Mouse (Mus musculus) heart, embryonic 10.5 days (tissue): ENCODE measurements around the gene Rybp. TPM values are rescaled to one million over a fixed set of nuclear protein-coding genes. Genes with fewer than 3 reads are reported as not detected.

Experiments used
- DNase-seq: peaks from one replicate; pipeline ENCODE4 v3.0.0-alpha.2; 2017; ENCODE audit warnings: low spot score
- H3K27ac ChIP-seq: fragments of 300-500 bp; sonication (generic); 2 replicates; pipeline ENCODE4 v1.5.1; 2016; ENCODE audit warnings: mild to moderate bottlenecking
- H3K27me3 ChIP-seq: fragments of 300-500 bp; sonication (generic); 2 replicates; pipeline ENCODE4 v1.6.1; 2016; ENCODE audit warnings: mild to moderate bottlenecking; ENCODE audit not compliant: poor library complexity, insufficient read depth, severe bottlenecking
- H3K36me3 ChIP-seq: fragments of 300-500 bp; sonication (generic); 2 replicates; pipeline ENCODE4 v1.6.1; 2016; ENCODE audit warnings: mild to moderate bottlenecking, moderate library complexity
- H3K4me1 ChIP-seq: fragments of 300-500 bp; sonication (generic); 2 replicates; pipeline ENCODE4 v1.6.1; 2016; ENCODE audit warnings: mild to moderate bottlenecking
- H3K4me3 ChIP-seq: fragments of 300-500 bp; sonication (generic); 2 replicates; pipeline ENCODE4 v1.5.1; 2016; ENCODE audit warnings: mild to moderate bottlenecking, moderate library complexity
- H3K9me3 ChIP-seq: fragments of 300-500 bp; sonication (generic); 2 replicates; pipeline ENCODE4 v1.6.1; 2016; ENCODE audit warnings: mild to moderate bottlenecking, moderate library complexity
- WGBS: fragments of 180-500 bp; shearing (Covaris S2); methylation state at CpG from one replicate; pipeline ENCODE4 v1.1.7; 2016; 5-methylcytosine and 5-hydroxymethylcytosine counted together
- polyA plus RNA-seq: library from polyadenylated mRNA; unstranded; fragments of >200 nt; fragmentation: Nextera tagmentation; extraction: Ambion mirVana; gene quantifications from 2 replicates; pipeline ENCODE4 v1.2.1, GENCODE M21; 2016

The Rybp gene
- polyA plus RNA-seq, 1 experiment from 2014 or later, result 14.8 TPM

DNA sequence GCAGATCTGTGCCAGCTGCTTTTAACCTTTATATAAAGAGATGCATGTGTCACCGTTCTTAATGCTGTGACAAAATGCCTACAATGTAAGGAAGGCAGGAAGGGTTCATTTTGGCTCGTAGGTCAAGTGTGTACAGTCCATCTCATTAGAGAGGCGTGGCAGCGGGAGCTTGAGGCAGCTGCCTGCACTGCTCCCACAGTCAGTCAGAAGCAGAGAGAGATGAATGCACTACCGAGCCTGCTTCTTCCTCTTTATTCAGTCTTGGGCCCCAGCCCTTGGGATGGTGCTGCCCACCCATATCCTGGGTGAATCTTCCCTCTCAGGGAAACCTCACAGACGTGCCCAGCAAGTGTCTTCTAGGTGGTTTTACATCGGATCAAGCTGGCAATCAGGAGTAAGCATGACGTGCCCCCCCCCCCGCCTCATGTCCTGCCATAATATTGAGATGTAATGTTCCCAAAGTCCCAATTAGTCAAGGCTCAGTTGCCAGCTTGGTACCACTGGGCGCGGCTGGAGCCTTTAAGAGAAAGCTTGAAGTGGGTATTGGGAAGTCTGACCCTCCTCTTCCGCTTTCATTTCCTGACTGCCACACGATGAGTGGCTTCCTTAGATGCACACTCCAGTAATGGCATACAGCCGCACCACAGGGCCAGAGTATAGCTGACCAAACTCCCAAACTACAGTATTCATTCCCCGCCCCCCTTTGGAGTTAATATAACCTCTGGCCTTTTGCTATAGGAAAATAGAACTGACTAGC lies 96.3 kb downstream of the Rybp start:
- H3K4me3 ChIP-seq, result no peak overlapping the region
- no peaks in the 10 kb centered on the region for H3K36me3 ChIP-seq
- WGBS, result 81% methylated on average over 15 of the region's 15 CpGs
- 0 out of 2 replicates have a peak overlapping the region, but pooled peaks have one; percentile 10 for H3K27ac ChIP-seq
- H3K27me3 ChIP-seq, result peaks cover 36% of the 10 kb centered on the region
- H3K9me3 ChIP-seq, result no peaks in the 10 kb centered on the region
- H3K4me1 ChIP-seq, result peaks cover 61% of the 10 kb centered on the region
- DNase-seq, result no peak

- peaks cover 41% of the 10 kb centered on the region for H3K27me3 ChIP-seq
- no peaks in the 10 kb centered on the region for H3K9me3 ChIP-seq
- DNase-seq, result no peak
- no peak overlapping the region for H3K4me3 ChIP-seq
- peaks cover 61% of the 10 kb centered on the region for H3K4me1 ChIP-seq
- H3K27ac ChIP-seq, result no peak overlapping the region
- H3K36me3 ChIP-seq, result no peaks in the 10 kb centered on the region
- WGBS, result 84% methylated on average over 10 of the region's 10 CpGs
These were observed 97.0 kb downstream of the Rybp start for GRCm38 (mm10) chr6:100190310-100190709.

DNA sequence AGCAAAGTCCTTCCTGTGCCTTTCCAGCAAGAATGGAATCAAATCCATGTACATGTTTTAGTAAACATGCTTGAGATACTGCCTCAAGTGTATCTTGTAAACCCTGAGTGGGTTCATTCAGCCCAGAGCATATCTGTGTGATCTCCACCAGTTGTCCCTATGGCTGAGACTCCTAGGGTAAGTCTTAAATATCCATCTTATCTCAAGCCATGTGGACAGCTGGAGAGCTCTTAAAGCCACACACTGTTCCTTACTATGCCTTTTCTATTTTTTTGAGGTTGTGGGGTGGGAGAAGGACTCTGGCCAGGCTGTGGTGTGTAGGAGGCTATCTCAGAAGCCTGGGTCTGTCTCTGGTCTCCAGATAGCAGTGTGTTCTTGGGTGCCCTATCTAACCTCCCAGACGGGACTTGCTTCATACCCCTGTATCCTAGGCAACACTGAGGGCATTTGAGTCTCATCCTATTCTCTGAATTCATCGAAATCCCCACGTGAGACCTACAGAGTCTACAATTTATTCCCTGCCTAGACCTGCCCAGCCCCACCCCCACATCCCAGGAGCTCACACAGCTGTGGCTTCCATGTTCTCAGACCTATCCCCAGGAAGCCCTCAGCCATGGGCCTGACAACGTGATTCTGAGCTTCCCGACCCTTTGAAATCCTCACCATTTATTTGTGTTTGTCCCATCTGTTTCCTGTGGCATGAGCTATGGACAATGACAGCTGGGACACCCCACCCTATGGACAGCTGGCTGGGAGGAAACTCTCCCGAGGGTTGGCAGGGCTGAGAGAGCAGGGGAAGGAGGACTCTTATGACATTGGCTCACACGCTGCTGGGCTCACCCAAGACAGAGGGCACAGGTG lies 98.2 kb downstream of the Rybp start:
- Histone ChIP-seq H3K4me1 (peaks cover 57% of the 10 kb centered on the region), H3K9me3 (no peaks in the 10 kb centered on the region), H3K36me3 (no peaks in the 10 kb centered on the region), H3K27me3 (peaks cover 52% of the 10 kb centered on the region), H3K4me3 (no peak overlapping the region), H3K27ac (no peak overlapping the region)
- whole genome bisulfite sequencing, result 47% methylated on average over 7 of the region's 7 CpGs
- DNase-seq, result no peak

GRCm38 (mm10) chr6:100187821-100188220 lies 99.5 kb downstream of the Rybp start:
- Histone ChIP-seq H3K36me3 (no peaks in the 10 kb centered on the region), H3K4me1 (peaks cover 46% of the 10 kb centered on the region), H3K4me3 (no peak overlapping the region), H3K27me3 (peaks cover 64% of the 10 kb centered on the region), H3K27ac (peak overlapping the region; percentile 36; the same call in 1 of the 2 replicates), H3K9me3 (no peaks in the 10 kb centered on the region)
- 30% methylated on average over 6 of the region's 6 CpGs for WGBS
- no peak for DNase-seq

DNA sequence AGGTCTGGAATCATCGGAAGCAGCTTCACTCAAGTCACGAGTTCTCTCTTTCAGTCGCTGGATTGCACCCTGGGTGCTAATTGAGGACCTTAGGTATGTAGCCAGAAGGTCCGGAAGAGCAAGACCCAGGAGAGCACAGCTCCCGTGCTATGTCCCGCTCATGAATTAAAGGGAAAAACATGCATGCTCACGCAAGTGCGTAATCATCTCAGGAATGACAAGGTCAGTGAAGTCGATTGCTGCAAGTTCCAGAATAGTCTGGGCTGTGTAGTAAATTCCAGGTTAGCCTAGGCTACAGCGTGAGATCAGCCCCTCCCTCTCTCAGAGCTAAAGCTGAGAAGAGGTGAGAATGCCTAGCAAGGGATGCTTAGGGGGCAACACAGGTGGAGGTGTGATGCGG lies 100.5 kb downstream of the Rybp start:
- 72% methylated on average over 11 of the region's 11 CpGs for WGBS
- peaks cover 75% of the 10 kb centered on the region for H3K27me3 ChIP-seq

DNA sequence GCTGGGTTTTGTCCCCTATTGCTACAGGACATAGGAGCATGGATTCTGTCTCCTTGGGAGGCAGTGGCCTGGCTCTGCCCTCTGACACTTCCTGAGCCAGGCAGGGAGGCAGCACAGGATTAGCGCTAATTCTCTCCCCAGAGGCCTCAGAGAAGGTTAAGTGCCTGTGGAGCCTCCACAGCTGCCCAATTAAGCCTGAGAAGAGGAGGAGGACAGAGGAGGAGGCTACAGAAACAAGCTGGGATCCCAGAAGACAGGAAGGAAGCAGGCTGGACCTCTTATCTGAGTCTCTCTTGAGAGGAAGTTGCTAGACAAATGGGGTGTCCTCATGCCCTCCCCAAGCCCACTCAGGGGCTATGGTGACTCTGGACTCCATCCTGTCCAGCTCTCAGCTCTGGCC lies 101.8 kb downstream of the Rybp start:
- WGBS, result 4% methylated on average over 1 of the region's 1 CpGs
- H3K9me3 ChIP-seq, result no peaks in the 10 kb centered on the region
- H3K4me1 ChIP-seq, result peaks cover 50% of the 10 kb centered on the region
- no peak for DNase-seq
- H3K27ac ChIP-seq, result peak overlapping the region; percentile 25; the same call in 1 of the 2 replicates
- peaks cover 69% of the 10 kb centered on the region for H3K27me3 ChIP-seq
- no peaks in the 10 kb centered on the region for H3K36me3 ChIP-seq
- H3K4me3 ChIP-seq, result no peak overlapping the region

More for the DNA sequence above, 100.5 kb downstream of the Rybp start:
- no peak for DNase-seq
- Histone ChIP-seq H3K9me3 (no peaks in the 10 kb centered on the region), H3K4me1 (peaks cover 43% of the 10 kb centered on the region), H3K27ac (no peak overlapping the region), H3K36me3 (no peaks in the 10 kb centered on the region), H3K4me3 (no peak overlapping the region)

DNA sequence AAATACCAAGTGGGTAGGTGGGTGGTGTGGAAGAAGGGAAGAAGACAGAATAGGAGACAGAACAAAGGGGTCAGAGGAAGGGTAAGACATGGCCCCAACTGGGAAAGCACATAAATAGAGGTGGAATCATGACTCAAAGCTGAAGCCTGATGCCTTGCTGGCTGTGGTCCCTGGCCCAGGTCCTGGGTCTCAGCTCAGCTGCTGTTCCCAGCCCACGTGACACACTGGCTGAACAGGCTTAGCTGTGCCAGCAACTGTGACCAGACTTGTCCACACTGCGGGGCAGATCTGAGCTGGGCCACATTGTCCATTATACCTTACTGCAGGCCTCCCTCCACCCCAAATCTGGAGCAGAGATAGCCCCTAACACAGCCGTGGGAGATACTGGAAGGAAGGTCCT lies 103.9 kb downstream of the Rybp start:
- peaks cover 54% of the 10 kb centered on the region for H3K27me3 ChIP-seq
- no peak for DNase-seq
- no peaks in the 10 kb centered on the region for H3K9me3 ChIP-seq
- no peak overlapping the region for H3K4me3 ChIP-seq
- H3K4me1 ChIP-seq, result peaks cover 44% of the 10 kb centered on the region
- no peaks in the 10 kb centered on the region for H3K36me3 ChIP-seq
- 84% methylated on average over 3 of the region's 3 CpGs for WGBS
- no peak overlapping the region for H3K27ac ChIP-seq

- no peak overlapping the region for H3K4me3 ChIP-seq
- H3K27ac ChIP-seq, result no peak overlapping the region
- peaks cover 43% of the 10 kb centered on the region for H3K27me3 ChIP-seq
- peaks cover 22% of the 10 kb centered on the region for H3K4me1 ChIP-seq
- H3K36me3 ChIP-seq, result no peaks in the 10 kb centered on the region
- no peaks in the 10 kb centered on the region for H3K9me3 ChIP-seq
- DNase-seq, result no peak
- WGBS, result 42% methylated on average over 4 of the region's 4 CpGs
These were observed 106.4 kb downstream of the Rybp start for GRCm38 (mm10) chr6:100180883-100181262.

- Histone ChIP-seq H3K36me3 (no peaks in the 10 kb centered on the region), H3K27me3 (peaks cover 39% of the 10 kb centered on the region)
These were observed 106.9 kb downstream of the Rybp start for GRCm38 (mm10) chr6:100180213-100180882.

GRCm38 (mm10) chr6:100178830-100179229 lies 108.5 kb downstream of the Rybp start:
- H3K27me3 ChIP-seq, result peaks cover 25% of the 10 kb centered on the region
- peaks cover 12% of the 10 kb centered on the region; the same call in 1 of the 2 replicates for H3K4me1 ChIP-seq
- no peak overlapping the region for H3K27ac ChIP-seq
- H3K9me3 ChIP-seq, result no peaks in the 10 kb centered on the region
- no peaks in the 10 kb centered on the region for H3K36me3 ChIP-seq
- no peak for DNase-seq
- no peak overlapping the region for H3K4me3 ChIP-seq
- 14% methylated on average over 3 of the region's 3 CpGs for WGBS

More at GRCm38 (mm10) chr6:100180213-100180882, 106.9 kb downstream of the Rybp start:
- H3K27ac ChIP-seq, result no peak overlapping the region
- 71% methylated on average over 4 of the region's 4 CpGs for WGBS
- peaks cover 17% of the 10 kb centered on the region for H3K4me1 ChIP-seq
- no peaks in the 10 kb centered on the region for H3K9me3 ChIP-seq
- H3K4me3 ChIP-seq, result no peak overlapping the region
- DNase-seq, result no peak
